Mouse (Mus musculus) small intestine, adult 2 months (tissue): ENCODE measurements around the gene Derl3. TPM values are rescaled to one million over a fixed set of nuclear protein-coding genes. Genes with fewer than 3 reads are reported as not detected.
"Not testable (repeated sequence)": the region's sequence is repeated elsewhere in the genome, so short reads cannot be mapped to it uniquely, and the experiment has no call there.

Source experiments
- H3K27ac ChIP-seq: fragments of 200-500 bp; 2 replicates; pipeline ENCODE4 v1.5.1; 2012; ENCODE audit warnings: low read depth, low read length, control low read depth, inconsistent platforms; ENCODE audit not compliant: insufficient read depth
- H3K27me3 ChIP-seq: fragments of 200-500 bp; 2 replicates; pipeline ENCODE4 v1.6.1; 2012; ENCODE audit warnings: mild to moderate bottlenecking, moderate library complexity, low read length, inconsistent platforms; ENCODE audit not compliant: control insufficient read depth, insufficient read depth
- H3K36me3 ChIP-seq: fragments of 200-500 bp; 2 replicates; pipeline ENCODE4 v1.6.1; 2012; ENCODE audit warnings: mild to moderate bottlenecking, low read length, control low read depth, inconsistent platforms; ENCODE audit not compliant: control insufficient read depth, insufficient read depth
- H3K4me1 ChIP-seq: fragments of 200-500 bp; 2 replicates; pipeline ENCODE4 v1.6.1; 2012; ENCODE audit warnings: low read length, inconsistent platforms, mixed read lengths; ENCODE audit not compliant: control insufficient read depth, insufficient read depth, insufficient read length
- H3K4me3 ChIP-seq: fragments of 200-500 bp; 2 replicates; pipeline ENCODE4 v1.5.1; 2012; ENCODE audit warnings: low read depth, mild to moderate bottlenecking, control low read depth, inconsistent platforms, low read length, moderate library complexity
- CTCF ChIP-seq: fragments of 200-500 bp; IDR thresholded peaks from 2 replicates; pipeline ENCODE4 v1.5.1; 2012; ENCODE audit warnings: low read depth, mild to moderate bottlenecking, control low read depth, inconsistent platforms, low read length, moderate library complexity, mixed read lengths; ENCODE audit not compliant: insufficient replicate concordance, insufficient read length; ENCODE audit errors: extremely low read depth
- POLR2A ChIP-seq: fragments of 200-500 bp; IDR thresholded peaks from 2 replicates; pipeline ENCODE4 v1.6.1; 2012; ENCODE audit warnings: low read depth, mild to moderate bottlenecking, control low read depth, inconsistent platforms, low read length, moderate library complexity
- WGBS: fragments of 180-500 bp; shearing (Covaris S2); methylation state at CpG from one replicate; pipeline ENCODE4 v1.1.7; 2018; 5-methylcytosine and 5-hydroxymethylcytosine counted together
- polyA plus RNA-seq: library from polyadenylated mRNA; depleted of rRNA; stranded (reverse); fragments of >200 nt; gene quantifications from 2 replicates; pipeline ENCODE4 v1.2.3, GENCODE M21; 2012

Derl3 gene
- polyA plus RNA-seq, 1 experiment: 145 TPM

GRCm38 (mm10) chr10:75882433-75883231, 10.6 kb upstream of the Derl3 start:
- TF ChIP-seq POLR2A (no peak), CTCF (no peak)
- Histone ChIP-seq H3K27me3 (no peaks in the 10 kb centered on the region), H3K4me1 (peaks cover 7% of the 10 kb centered on the region), H3K27ac (no peak overlapping the region), H3K36me3 (no peaks in the 10 kb centered on the region), H3K4me3 (peak overlapping the region; percentile 32; the same call in 1 of the 2 replicates)
- 19% methylated on average over 15 of the region's 15 CpGs for WGBS

GRCm38 (mm10) chr10:75883232-75883552, 10.0 kb upstream of the Derl3 start:
- TF ChIP-seq POLR2A: no peak
- peak; percentile 53; the same call in 1 of the 2 replicates for TF ChIP-seq CTCF
- Histone ChIP-seq H3K27ac (no peak overlapping the region), H3K4me3 (peak overlapping the region; percentile 32; the same call in 1 of the 2 replicates), H3K27me3 (no peaks in the 10 kb centered on the region), H3K36me3 (no peaks in the 10 kb centered on the region), H3K4me1 (peaks cover 7% of the 10 kb centered on the region)
- WGBS: 1% methylated on average over 10 of the region's 10 CpGs

- Histone ChIP-seq H3K4me3 (no peak overlapping the region), H3K27ac (no peak overlapping the region), H3K36me3 (no peaks in the 10 kb centered on the region), H3K27me3 (no peaks in the 10 kb centered on the region), H3K4me1 (peaks cover 7% of the 10 kb centered on the region)
- WGBS: 94% methylated on average over 8 of the region's 8 CpGs
- TF ChIP-seq CTCF: no peak
- no peak for TF ChIP-seq POLR2A
Measured at GRCm38 (mm10) chr10:75884742-75885141, 8.5 kb upstream of the Derl3 start.

- H3K4me1 ChIP-seq, H3K36me3 ChIP-seq, H3K4me3 ChIP-seq, H3K27ac ChIP-seq, H3K27me3 ChIP-seq: not testable (repeated sequence)
- 73% methylated on average over 5 of the region's 5 CpGs for WGBS
Measured at GRCm38 (mm10) chr10:75887504-75887903, 5.7 kb upstream of the Derl3 start.

- Histone ChIP-seq H3K27me3 (no peaks in the 10 kb centered on the region), H3K27ac (no peak overlapping the region), H3K4me1 (peaks cover 8% of the 10 kb centered on the region), H3K4me3 (no peak overlapping the region), H3K36me3 (no peaks in the 10 kb centered on the region)
- TF ChIP-seq POLR2A: no peak
- no peak for TF ChIP-seq CTCF
- WGBS: 51% methylated on average over 8 of the region's 8 CpGs
Measured at GRCm38 (mm10) chr10:75889406-75890153, 3.6 kb upstream of the Derl3 start.

GRCm38 (mm10) chr10:75894601-75895000, 1.4 kb downstream of the Derl3 start:
- Histone ChIP-seq H3K4me1 (peaks cover 8% of the 10 kb centered on the region), H3K36me3 (peaks cover 24% of the 10 kb centered on the region), H3K27ac (no peak overlapping the region), H3K27me3 (no peaks in the 10 kb centered on the region), H3K4me3 (peak overlapping the region; percentile 58)
- WGBS: 75% methylated on average over 6 of the region's 6 CpGs
- no peak for TF ChIP-seq POLR2A
- no peak for TF ChIP-seq CTCF

- peaks cover 8% of the 10 kb centered on the region for H3K4me1 ChIP-seq
- 90% methylated on average over 5 of the region's 5 CpGs for WGBS
- no peak for TF ChIP-seq POLR2A
- TF ChIP-seq CTCF: no peak
Measured at GRCm38 (mm10) chr10:75895730-75896129, 2.5 kb downstream of the Derl3 start.

More at GRCm38 (mm10) chr10:75895730-75896129, 2.5 kb downstream of the Derl3 start:
- H3K27ac ChIP-seq: no peak overlapping the region
- H3K27me3 ChIP-seq: no peaks in the 10 kb centered on the region
- H3K4me3 ChIP-seq: no peak overlapping the region
- H3K36me3 ChIP-seq: peaks cover 29% of the 10 kb centered on the region
